Mouse (Mus musculus) Patski (cell line): ENCODE measurements around the gene Retreg3. TPM values are rescaled to one million over a fixed set of nuclear protein-coding genes. Genes with fewer than 3 reads are reported as not detected.
A peak's percentile ranks its signal among the peaks of the same experiment; 100 is the strongest.

Experiments used
- ATAC-seq: fragments of 100-300 bp; one replicate; pipeline ENCODE4 v1.8.0; 2021
- CTCF ChIA-PET: fragments of 350-600 bp; sonication (Branson Sonifier 250); formaldehyde crosslinking; loops from one replicate; lab custom pipeline; 2022; ENCODE audit warnings: inconsistent platforms; lab: Charles Lee
- POLR2A ChIA-PET: fragments of 350-600 bp; sonication (Branson Sonifier 250); formaldehyde crosslinking; loops from one replicate; lab custom pipeline; 2022; ENCODE audit warnings: antibody characterized with exemption, inconsistent platforms; lab: Charles Lee
- DNase-seq: peaks from one replicate; pipeline ENCODE4 v3.0.0-alpha.2; 2011; ENCODE audit warnings: low read depth, low spot score
- H3K27me3 ChIP-seq: fragments of 371-371 bp; one replicate; pipeline ENCODE4 v1.5.1; 2021
- CTCF ChIP-seq: fragments of 100-300 bp; IDR thresholded peaks from one replicate; pipeline ENCODE4 v1.5.1; 2021
- in situ Hi-C: fragments of 300-500 bp; cut with MboI; formaldehyde crosslinking; loops from 3 replicates; pipeline ENCODE4 v1.11.1; 2018; ENCODE audit warnings: low pct_unique_long_range_greater_than_20kb, mixed read lengths
- polyA plus RNA-seq: library from polyadenylated mRNA; unstranded; gene quantifications from one replicate; pipeline ENCODE4 v1.2.3, GENCODE M21; 2021

Retreg3 gene
- polyA plus RNA-seq, 1 experiment from 2014 or later, result 72.2 TPM

- no peak for TF ChIP-seq CTCF
- ChIA-PET CTCF (interaction anchor here (0.7 to 2.6 kb wide), 13 partner anchors 9 to 108 kb away, joined by 3 to 21 read pairs (median 4); partner anchors contain the start of genes Ccr10, Mlx, Plekhh3 and Retreg3), POLR2A (interaction anchor here (0.6 to 1.8 kb wide), 9 partner anchors 9 to 344 kb away, joined by 3 to 10 read pairs (median 4); partner anchors contain the start of genes Cntnap1, Plekhh3, Retreg3 and Tubg1)
These were observed 24.2 kb downstream of the Retreg3 start, which contains the start of gene Psmc3ip for GRCm38 (mm10) chr11:101095314-101096024. TSS of gene Psmc3ip (minus strand) at chr11:101095436.

GRCm38 (mm10) chr11:101094930-101095313 lies 24.8 kb downstream of the Retreg3 start:
- CTCF ChIA-PET, result interaction anchor here (1.2 to 2.6 kb wide), 9 partner anchors 8 to 86 kb away, joined by 3 to 21 read pairs (median 6); partner anchors contain the start of genes Ccr10, Mlx and Plekhh3
- POLR2A ChIA-PET, result interaction anchor here (0.9 to 1.8 kb wide), 6 partner anchors 9 to 82 kb away, joined by 3 to 10 read pairs (median 4); partner anchors contain the start of genes Cntnap1, Plekhh3, Retreg3 and Tubg1
- in situ Hi-C loops, result no loop called here

More at GRCm38 (mm10) chr11:101095314-101096024, 24.2 kb downstream of the Retreg3 start, which contains the start of gene Psmc3ip:
- peak; percentile 89 for ATAC-seq
- peak; percentile 58 for DNase-seq
- H3K27me3 ChIP-seq, result no peaks in the 10 kb centered on the region
- in situ Hi-C loops, result no loop called here

GRCm38 (mm10) chr11:101089931-101090330 lies 29.8 kb downstream of the Retreg3 start:
- ATAC-seq (no peak), DNase-seq (no peak)
- ChIA-PET CTCF (interaction anchor here (1.1 to 1.3 kb wide), 2 partner anchors 15 to 87 kb away, joined by 3 read pairs; no protein-coding TSS in a partner anchor), POLR2A (no interaction called here)
- TF ChIP-seq CTCF, result no peak
- no peaks in the 10 kb centered on the region for H3K27me3 ChIP-seq
- in situ Hi-C loops, result no loop called here

More at GRCm38 (mm10) chr11:101094930-101095313, 24.8 kb downstream of the Retreg3 start:
- no peak for TF ChIP-seq CTCF
- H3K27me3 ChIP-seq, result no peaks in the 10 kb centered on the region
- ATAC-seq, result no peak
- no peak for DNase-seq

- POLR2A ChIA-PET, result interaction anchor here (0.6 to 1.6 kb wide), 5 partner anchors 23 to 172 kb away, joined by 3 to 5 read pairs (median 4); partner anchors contain the start of genes Retreg3 and Tubg1
- in situ Hi-C loops, result no loop called here
These were observed 32.0 kb downstream of the Retreg3 start for GRCm38 (mm10) chr11:101087682-101088055.

DNA sequence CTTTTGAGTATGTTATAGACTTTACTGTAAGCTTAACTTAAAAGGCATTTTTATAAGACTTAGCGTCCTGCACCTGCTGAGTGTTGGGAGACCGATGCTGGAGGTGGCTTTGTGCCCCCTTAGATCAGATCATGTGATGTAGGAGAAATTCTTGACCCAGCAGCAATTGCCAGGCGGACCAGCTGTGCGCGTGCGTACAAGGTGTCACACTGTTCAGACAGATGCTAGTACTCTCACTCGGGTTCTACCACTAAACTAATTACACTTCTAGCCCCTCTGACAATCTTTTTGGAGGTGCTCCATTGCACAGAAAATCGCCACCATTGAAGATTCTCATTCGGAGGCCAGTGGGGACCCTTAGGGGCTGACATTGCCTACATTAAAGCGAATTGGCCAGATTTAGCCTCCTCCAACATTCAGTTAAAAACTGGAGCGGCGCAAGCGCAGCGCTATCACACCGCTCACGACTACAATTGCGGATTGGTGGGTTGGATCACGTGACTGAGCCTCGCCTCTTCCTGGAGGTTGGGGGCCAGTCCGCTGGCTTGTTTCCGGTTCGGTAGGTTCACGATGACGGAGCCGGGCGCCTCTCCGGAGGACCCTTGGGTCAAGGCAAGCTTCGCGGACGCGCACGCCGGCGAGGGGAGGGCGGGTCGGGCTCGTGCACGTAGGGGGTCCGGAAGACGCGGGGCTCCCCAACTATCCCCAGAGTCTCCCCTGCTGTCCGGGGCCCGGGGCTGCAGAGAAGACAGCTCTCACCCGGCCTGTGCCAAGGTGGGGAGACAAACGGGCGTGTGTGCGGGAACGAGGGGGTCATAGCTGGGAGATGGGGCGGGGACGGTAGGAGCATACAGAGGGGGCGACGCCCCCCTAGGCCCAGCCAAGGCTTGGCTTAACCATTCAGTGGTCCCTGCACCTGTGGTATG lies 32.7 kb downstream of the Retreg3 start, which contains the start of gene Mlx:
Gene Mlx (plus strand): TSS at position 522 of the 926 bp plus-strand sequence.
- H3K27me3 ChIP-seq, result no peaks in the 10 kb centered on the region
- in situ Hi-C loops, result no loop called here
- CTCF ChIA-PET, result interaction anchor here (0.8 to 1.7 kb wide), 4 partner anchors 8 to 90 kb away, joined by 3 to 5 read pairs (median 4); partner anchors contain the start of genes Plekhh3 and Psmc3ip
- DNase-seq (peak; percentile 68), ATAC-seq (peak; percentile 44)
- POLR2A ChIA-PET, result interaction anchor here (0.6 to 1.6 kb wide), 5 partner anchors 24 to 172 kb away, joined by 3 to 5 read pairs (median 4); partner anchors contain the start of genes Retreg3 and Tubg1
- TF ChIP-seq CTCF, result no peak

More at GRCm38 (mm10) chr11:101087682-101088055, 32.0 kb downstream of the Retreg3 start:
- ATAC-seq (no peak), DNase-seq (no peak)
- no peaks in the 10 kb centered on the region for H3K27me3 ChIP-seq
- CTCF ChIA-PET, result interaction anchor here (0.8 to 1.7 kb wide), 3 partner anchors 8 to 90 kb away, joined by 3 to 5 read pairs (median 3); partner anchors contain the start of genes Plekhh3 and Psmc3ip
- no peak for TF ChIP-seq CTCF

GRCm38 (mm10) chr11:101086323-101086674 lies 33.4 kb downstream of the Retreg3 start:
- ATAC-seq (no peak), DNase-seq (no peak)
- H3K27me3 ChIP-seq, result no peaks in the 10 kb centered on the region
- in situ Hi-C loops, result no loop called here
- no peak for TF ChIP-seq CTCF
- ChIA-PET CTCF (interaction anchor here (1.2 to 1.7 kb wide), 3 partner anchors 9 to 91 kb away, joined by 3 to 5 read pairs (median 4); partner anchors contain the start of gene Psmc3ip), POLR2A (interaction anchor here (1.6 to 1.7 kb wide), 2 partner anchors 9 to 33 kb away, joined by 4 read pairs; partner anchors contain the start of genes Psmc3ip, Retreg3 and Tubg1)

DNA sequence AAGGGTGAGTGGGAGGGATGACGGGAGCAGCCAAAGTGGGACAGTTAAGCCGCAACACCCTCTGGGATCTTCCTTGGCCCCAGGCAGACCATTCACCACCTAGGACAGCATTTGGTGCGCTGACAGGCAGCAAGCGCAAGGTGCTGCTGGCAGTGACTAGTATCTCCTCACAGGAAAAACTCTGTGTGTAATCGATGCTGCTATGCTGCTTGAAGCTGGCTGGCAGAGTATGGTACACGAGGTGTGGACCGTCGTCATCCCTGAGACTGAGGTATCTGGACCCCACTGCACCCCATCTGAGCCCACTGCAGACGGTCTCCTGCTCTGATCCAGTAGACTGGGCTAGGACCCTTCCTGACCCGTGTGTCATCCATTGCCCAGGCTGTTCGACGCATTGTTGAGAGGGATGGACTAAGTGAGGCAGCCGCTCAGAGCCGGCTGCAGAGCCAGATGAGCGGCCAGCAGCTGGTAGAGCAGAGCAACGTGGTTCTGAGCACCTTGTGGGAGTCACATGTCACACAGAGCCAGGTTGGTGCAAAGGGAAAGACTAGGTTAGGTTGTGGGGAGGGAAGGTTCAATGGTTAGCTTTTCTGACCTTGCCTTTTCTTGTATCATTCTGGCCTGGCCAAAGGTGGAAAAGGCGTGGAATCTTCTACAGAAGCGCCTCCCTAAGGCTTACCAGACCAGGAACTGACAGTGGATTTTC lies 33.9 kb downstream of the Retreg3 start:
- ATAC-seq (no peak), DNase-seq (no peak)
- POLR2A ChIA-PET, result interaction anchor here (0.8 to 1.7 kb wide), 3 partner anchors 8 to 34 kb away, joined by 4 read pairs; partner anchors contain the start of genes Psmc3ip, Retreg3 and Tubg1
- in situ Hi-C loops, result no loop called here
- H3K27me3 ChIP-seq, result no peaks in the 10 kb centered on the region
- CTCF ChIA-PET, result interaction anchor here (1.2 to 1.6 kb wide), 3 partner anchors 10 to 17 kb away, joined by 3 to 5 read pairs (median 4); partner anchors contain the start of gene Psmc3ip
- TF ChIP-seq CTCF, result no peak

GRCm38 (mm10) chr11:101084811-101085210 lies 34.9 kb downstream of the Retreg3 start:
- POLR2A ChIA-PET, result interaction anchor here (0.8 to 1.7 kb wide), 3 partner anchors 9 to 11 kb away, joined by 4 to 7 read pairs (median 4); partner anchors contain the start of gene Psmc3ip
- TF ChIP-seq CTCF, result no peak
- DNase-seq (no peak), ATAC-seq (no peak)
- H3K27me3 ChIP-seq, result no peaks in the 10 kb centered on the region
- CTCF ChIA-PET, result interaction anchor here (1.6 kb wide), 1 partner anchor 11 kb away, joined by 3 read pairs; the partner anchor contains the start of gene Psmc3ip
- in situ Hi-C loops, result loop anchor here (5.0 kb wide), 1 partner anchor 87 kb away; the partner anchor contains the start of genes Cntnap1 and Plekhh3
